Mouse (Mus musculus) embryonic facial prominence, embryonic 12.5 days (tissue): ENCODE results near the gene Il16. TPM values are rescaled to one million over a fixed set of nuclear protein-coding genes. Genes with fewer than 3 reads are reported as not detected.

Experiments used
- ATAC-seq: fragments of 200-750 bp; cut with Nextera tagmentation; 2 replicates; pipeline ENCODE4 v1.8.0; 2017; ENCODE audit not compliant: insufficient number of reproducible peaks, insufficient read depth, low FRiP score, low TSS enrichment
- H3K27ac ChIP-seq: fragments of 300-500 bp; sonication (generic); 2 replicates; pipeline ENCODE4 v1.5.1; 2016; ENCODE audit warnings: mild to moderate bottlenecking
- H3K27me3 ChIP-seq: fragments of 300-500 bp; sonication (generic); 2 replicates; pipeline ENCODE4 v1.6.1; 2016; ENCODE audit warnings: mild to moderate bottlenecking, moderate library complexity
- H3K36me3 ChIP-seq: fragments of 300-500 bp; sonication (generic); 2 replicates; pipeline ENCODE4 v1.6.1; 2016; ENCODE audit warnings: mild to moderate bottlenecking
- H3K4me1 ChIP-seq: fragments of 300-500 bp; sonication (generic); 2 replicates; pipeline ENCODE4 v1.6.1; 2016
- H3K4me2 ChIP-seq: fragments of 300-500 bp; sonication (generic); replicated peaks from 2 replicates; pipeline ENCODE4 v1.6.1; 2016; ENCODE audit warnings: mild to moderate bottlenecking, moderate library complexity
- H3K4me3 ChIP-seq: fragments of 300-500 bp; sonication (generic); 2 replicates; pipeline ENCODE4 v1.5.1; 2016; ENCODE audit warnings: mild to moderate bottlenecking
- H3K9ac ChIP-seq: fragments of 300-500 bp; sonication (generic); 2 replicates; pipeline ENCODE4 v1.6.1; 2016; ENCODE audit warnings: mild to moderate bottlenecking, moderate library complexity
- H3K9me3 ChIP-seq: fragments of 300-500 bp; sonication (generic); 2 replicates; pipeline ENCODE4 v1.6.1; 2016; ENCODE audit warnings: mild to moderate bottlenecking, moderate library complexity
- WGBS: fragments of 180-500 bp; shearing (Covaris S2); methylation state at CpG from one replicate; pipeline ENCODE4 v1.1.7; 2016; 5-methylcytosine and 5-hydroxymethylcytosine counted together
- polyA plus RNA-seq: library from polyadenylated mRNA; unstranded; fragments of >200 nt; fragmentation: Nextera tagmentation; extraction: Ambion mirVana; gene quantifications from 2 replicates; pipeline ENCODE4 v1.2.1, GENCODE M21; 2016

Il16 gene
- polyA plus RNA-seq, 1 experiment from 2014 or later, result 3.1 TPM

DNA sequence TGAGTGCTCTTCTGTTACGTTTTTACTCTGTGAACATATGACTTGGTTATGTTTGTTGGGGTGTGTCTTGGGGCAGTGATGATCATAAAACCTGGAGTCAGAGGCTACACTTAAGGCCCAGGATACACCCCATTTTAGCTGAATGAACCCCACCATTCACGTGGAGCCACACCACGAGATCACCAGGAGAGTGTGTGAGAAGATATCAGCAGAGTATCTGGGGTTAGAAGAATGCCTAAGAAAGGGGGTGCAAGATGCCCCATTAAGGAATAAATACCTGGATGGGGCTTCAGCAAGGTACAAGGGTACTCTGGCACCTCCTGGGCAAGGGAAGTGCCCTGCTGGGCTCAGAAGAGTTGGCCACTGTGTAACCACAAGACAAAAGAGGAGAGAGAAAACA, 11.3 kb downstream of the Il16 start:
- WGBS, result 86% methylated on average over 3 of the region's 3 CpGs

DNA sequence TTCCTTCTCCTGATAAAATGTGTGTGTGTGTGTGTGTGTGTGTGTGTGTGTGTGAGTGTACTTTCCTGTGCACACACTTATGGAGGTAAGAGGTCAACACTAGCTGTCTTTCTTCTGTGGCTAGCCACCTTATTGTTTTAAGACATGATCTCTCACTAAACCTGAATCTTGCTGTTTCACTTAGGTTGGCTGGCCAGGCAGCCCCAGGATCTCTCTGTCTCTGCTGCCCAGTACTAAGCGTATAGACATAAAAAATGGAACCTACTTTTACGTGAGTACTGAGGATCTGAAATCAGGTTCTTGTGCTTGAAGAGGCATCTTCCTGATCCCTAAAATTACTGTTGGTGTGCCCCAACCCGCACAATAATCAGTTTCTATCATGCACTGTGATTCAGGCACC, 12.7 kb downstream of the Il16 start:
- H3K9ac ChIP-seq, result no peak overlapping the region
- 88% methylated on average over 3 of the region's 3 CpGs for WGBS
- no peak overlapping the region for H3K4me3 ChIP-seq
- no peaks in the 10 kb centered on the region for H3K27me3 ChIP-seq
- H3K36me3 ChIP-seq, result no peaks in the 10 kb centered on the region
- no peaks in the 10 kb centered on the region for H3K9me3 ChIP-seq
- H3K4me1 ChIP-seq, result peaks cover 4% of the 10 kb centered on the region; the same call in 1 of the 2 replicates
- no peak overlapping the region for H3K4me2 ChIP-seq
- no peak overlapping the region for H3K27ac ChIP-seq
- no peak for ATAC-seq

More for the DNA sequence above, 11.3 kb downstream of the Il16 start:
- H3K4me2 ChIP-seq, result no peak overlapping the region
- ATAC-seq, result no peak
- no peaks in the 10 kb centered on the region for H3K9me3 ChIP-seq
- no peak overlapping the region for H3K27ac ChIP-seq
- no peak overlapping the region for H3K9ac ChIP-seq
- no peak overlapping the region for H3K4me3 ChIP-seq
- peaks cover 17% of the 10 kb centered on the region for H3K4me1 ChIP-seq
- H3K27me3 ChIP-seq, result no peaks in the 10 kb centered on the region
- H3K36me3 ChIP-seq, result no peaks in the 10 kb centered on the region

DNA sequence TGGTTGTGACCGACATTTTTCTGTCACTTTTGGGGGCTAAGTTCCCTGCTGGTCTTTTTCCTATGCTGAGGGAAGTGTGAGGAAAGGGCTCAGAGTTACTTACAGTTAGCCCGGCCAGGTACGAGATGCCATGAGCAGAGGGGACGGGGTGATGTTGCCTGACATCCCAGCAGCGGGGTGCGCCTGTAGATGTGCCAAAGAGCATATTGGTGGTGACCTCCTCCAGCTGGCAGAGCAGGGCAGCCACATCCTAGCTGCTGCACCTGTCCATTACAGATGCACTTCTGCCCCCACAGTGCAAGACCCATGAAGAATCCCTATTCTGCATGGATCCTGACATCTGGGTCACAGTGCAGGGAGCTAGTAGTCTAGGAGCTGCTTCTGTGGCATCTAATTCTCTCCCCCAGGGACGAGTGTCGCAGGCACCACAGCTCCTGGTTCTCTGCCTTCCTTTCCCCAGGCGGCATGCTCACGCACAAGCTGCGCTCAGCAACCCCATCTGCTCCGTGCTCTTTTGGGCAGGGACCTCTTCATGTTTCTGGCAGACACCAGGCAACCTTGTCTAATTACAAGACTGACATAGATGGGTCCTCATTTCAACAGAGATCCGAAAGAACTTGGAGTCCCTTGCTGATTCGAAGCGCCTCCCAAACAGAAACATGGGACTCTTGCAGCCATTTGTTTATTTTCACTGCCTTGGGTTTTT, 13.4 kb downstream of the Il16 start:
- Histone ChIP-seq H3K27ac (no peak overlapping the region), H3K9me3 (no peaks in the 10 kb centered on the region), H3K36me3 (no peaks in the 10 kb centered on the region), H3K4me3 (no peak overlapping the region), H3K4me2 (no peak overlapping the region), H3K27me3 (no peaks in the 10 kb centered on the region), H3K4me1 (no peaks in the 10 kb centered on the region), H3K9ac (no peak overlapping the region)
- 82% methylated on average over 15 of the region's 15 CpGs for WGBS
- no peak for ATAC-seq

DNA sequence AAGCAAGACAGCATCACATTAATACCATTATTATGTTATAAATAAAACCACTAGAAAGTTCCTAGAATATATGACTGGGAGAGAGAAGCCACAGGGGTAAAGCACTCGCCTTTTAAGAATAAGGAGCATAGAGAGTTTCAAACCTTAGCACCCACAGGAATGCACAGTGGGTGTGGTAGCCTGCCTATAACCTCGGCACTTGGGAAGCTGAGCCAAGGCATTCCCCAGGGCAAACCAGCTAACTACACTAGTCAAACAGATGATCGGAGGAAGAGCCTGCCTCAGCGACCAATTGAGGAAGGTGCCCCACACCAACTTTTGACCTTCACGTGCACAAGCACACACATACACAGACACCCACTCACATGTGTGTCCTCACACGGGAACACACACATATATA, 14.2 kb downstream of the Il16 start:
- WGBS, result 81% methylated on average over 6 of the region's 6 CpGs

DNA sequence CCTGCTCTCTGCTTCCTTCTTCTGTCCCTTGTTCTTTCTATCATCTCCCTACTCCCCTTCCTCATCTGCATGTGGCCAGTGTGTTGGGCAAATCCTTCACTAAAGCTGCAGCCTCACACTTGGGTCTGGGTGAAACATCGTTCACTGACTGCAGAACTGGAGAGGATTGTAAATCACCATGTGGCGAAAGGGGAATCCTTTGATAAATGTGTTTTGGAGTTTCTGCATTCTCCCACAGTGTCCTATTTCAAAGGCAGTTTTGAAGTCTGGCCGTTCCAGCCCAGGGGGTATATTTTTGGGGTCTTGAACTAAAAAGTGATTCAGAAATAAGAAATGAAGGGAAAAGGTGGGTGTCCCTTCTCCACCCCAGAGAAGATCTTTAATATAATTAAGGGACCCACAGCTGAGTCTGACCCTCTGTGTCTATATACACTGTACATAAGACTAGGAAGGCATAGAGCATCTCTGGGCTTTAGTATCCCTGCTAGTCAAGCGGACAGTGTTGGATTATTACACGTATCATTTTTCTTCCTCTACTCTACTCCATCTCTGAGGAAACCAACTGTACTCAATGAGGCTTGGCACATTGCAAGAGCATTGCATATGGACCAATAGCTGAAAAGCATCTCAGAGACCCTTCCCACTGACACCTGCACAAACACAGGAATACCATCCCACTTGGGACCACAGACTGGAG, 18.4 kb downstream of the Il16 start:
- Histone ChIP-seq H3K36me3 (no peaks in the 10 kb centered on the region), H3K27me3 (no peaks in the 10 kb centered on the region), H3K4me1 (peaks cover 14% of the 10 kb centered on the region), H3K27ac (no peak overlapping the region), H3K9ac (no peak overlapping the region), H3K4me3 (no peak overlapping the region), H3K9me3 (no peaks in the 10 kb centered on the region), H3K4me2 (no peak overlapping the region)
- ATAC-seq, result no peak
- WGBS, result 38% methylated on average over 5 of the region's 5 CpGs

More for the DNA sequence above, 14.2 kb downstream of the Il16 start:
- Histone ChIP-seq H3K27ac (no peak overlapping the region), H3K27me3 (no peaks in the 10 kb centered on the region), H3K4me2 (no peak overlapping the region), H3K36me3 (no peaks in the 10 kb centered on the region), H3K4me1 (peaks cover 6% of the 10 kb centered on the region; the same call in 1 of the 2 replicates), H3K9ac (no peak overlapping the region), H3K4me3 (no peak overlapping the region), H3K9me3 (no peaks in the 10 kb centered on the region)
- no peak for ATAC-seq

DNA sequence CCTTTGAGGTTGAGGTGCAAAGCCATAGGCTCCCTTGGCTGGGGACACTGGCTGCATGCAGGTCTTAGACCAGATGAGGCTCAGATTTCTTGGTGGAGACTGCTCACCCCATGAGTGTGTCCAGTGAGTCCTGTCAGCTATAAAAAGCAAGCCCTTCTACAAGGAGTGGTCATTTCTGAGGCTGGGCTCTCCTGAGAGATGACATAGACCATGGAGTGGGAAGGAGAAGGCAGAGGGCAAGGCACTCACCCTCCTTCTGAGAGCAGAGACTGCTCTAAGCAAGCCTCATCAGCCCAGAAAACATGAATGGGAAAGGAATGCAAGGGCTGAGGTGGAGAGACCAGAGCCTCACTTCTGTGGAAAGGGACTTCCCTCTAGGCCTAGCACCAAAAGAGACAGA, 19.7 kb downstream of the Il16 start:
- Histone ChIP-seq H3K4me1 (peaks cover 14% of the 10 kb centered on the region), H3K4me2 (no peak overlapping the region), H3K4me3 (no peak overlapping the region), H3K9me3 (no peaks in the 10 kb centered on the region), H3K36me3 (no peaks in the 10 kb centered on the region), H3K9ac (no peak overlapping the region), H3K27ac (no peak overlapping the region), H3K27me3 (no peaks in the 10 kb centered on the region)
- no peak for ATAC-seq

DNA sequence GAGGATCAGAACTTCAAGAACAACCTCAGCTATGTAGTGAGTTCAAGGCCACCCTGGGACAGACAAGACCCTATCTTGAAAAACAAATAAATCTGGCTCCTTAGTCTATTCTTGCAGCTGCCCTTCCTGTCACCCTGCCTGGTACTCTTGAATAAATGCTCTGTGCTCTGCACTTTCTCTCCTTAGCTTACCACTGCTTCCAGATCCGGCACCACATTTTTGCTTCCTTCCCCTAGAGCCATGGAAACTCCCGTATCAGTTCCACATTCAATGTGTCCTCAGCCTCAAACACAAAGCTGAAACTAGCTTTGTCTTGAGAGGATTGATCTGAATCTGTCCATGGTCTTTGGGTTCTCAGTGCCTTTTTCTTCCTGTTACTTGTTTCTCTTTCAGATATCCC, 21.0 kb downstream of the Il16 start:
- no peaks in the 10 kb centered on the region for H3K27me3 ChIP-seq
- no peaks in the 10 kb centered on the region for H3K9me3 ChIP-seq
- no peak for ATAC-seq
- peaks cover 14% of the 10 kb centered on the region for H3K4me1 ChIP-seq
- H3K4me3 ChIP-seq, result no peak overlapping the region
- no peak overlapping the region for H3K9ac ChIP-seq
- 27% methylated on average over 2 of the region's 2 CpGs for WGBS
- H3K4me2 ChIP-seq, result no peak overlapping the region
- H3K36me3 ChIP-seq, result no peaks in the 10 kb centered on the region
- no peak overlapping the region for H3K27ac ChIP-seq

DNA sequence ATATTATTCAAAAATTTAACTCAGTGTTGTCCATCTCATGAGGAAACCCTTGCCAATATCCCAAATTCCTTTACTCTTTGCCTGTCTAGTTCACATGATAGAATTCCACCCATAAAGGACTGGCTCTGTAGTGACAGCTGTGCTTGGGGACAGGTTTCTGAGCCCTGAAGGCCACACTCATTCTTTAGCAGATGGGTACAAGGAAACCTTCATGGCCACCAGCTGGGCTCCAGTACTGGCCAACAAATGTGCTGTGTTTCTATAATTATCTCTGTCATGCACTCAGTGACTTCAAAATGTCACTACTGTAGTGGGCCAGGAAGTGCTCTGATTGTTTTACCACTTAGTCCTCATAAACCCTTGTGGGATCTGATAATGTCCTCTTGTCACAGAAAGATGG, 21.6 kb downstream of the Il16 start:
- Histone ChIP-seq H3K36me3 (no peaks in the 10 kb centered on the region), H3K9ac (no peak overlapping the region), H3K4me2 (no peak overlapping the region), H3K9me3 (no peaks in the 10 kb centered on the region), H3K4me1 (peaks cover 14% of the 10 kb centered on the region), H3K27me3 (no peaks in the 10 kb centered on the region), H3K4me3 (no peak overlapping the region), H3K27ac (no peak overlapping the region)
- no peak for ATAC-seq

DNA sequence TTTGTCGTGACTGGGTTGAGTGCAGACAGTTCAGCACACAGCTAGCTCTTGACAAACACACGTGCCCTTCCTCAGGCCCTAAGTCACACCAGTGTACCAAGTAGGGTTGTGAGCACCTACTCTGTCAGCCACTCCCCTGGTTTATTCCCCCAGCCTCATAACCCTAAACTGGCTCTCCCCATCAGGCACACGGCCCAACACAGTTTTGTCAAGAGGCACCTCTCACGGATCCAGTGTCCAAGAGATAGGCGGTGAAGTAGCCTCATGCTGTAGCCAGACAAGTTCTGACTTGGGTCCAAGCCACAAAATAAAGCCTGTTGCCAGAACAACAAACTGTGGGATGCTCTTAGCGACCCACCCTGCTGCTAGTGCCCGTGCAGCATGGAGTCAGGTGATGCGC, 22.3 kb downstream of the Il16 start:
- no peak overlapping the region for H3K9ac ChIP-seq
- H3K36me3 ChIP-seq, result no peaks in the 10 kb centered on the region
- peaks cover 14% of the 10 kb centered on the region for H3K4me1 ChIP-seq
- H3K27me3 ChIP-seq, result no peaks in the 10 kb centered on the region
- no peaks in the 10 kb centered on the region for H3K9me3 ChIP-seq
- no peak overlapping the region for H3K4me2 ChIP-seq
- ATAC-seq, result no peak
- H3K27ac ChIP-seq, result no peak overlapping the region
- H3K4me3 ChIP-seq, result no peak overlapping the region
- 84% methylated on average over 8 of the region's 8 CpGs for WGBS

DNA sequence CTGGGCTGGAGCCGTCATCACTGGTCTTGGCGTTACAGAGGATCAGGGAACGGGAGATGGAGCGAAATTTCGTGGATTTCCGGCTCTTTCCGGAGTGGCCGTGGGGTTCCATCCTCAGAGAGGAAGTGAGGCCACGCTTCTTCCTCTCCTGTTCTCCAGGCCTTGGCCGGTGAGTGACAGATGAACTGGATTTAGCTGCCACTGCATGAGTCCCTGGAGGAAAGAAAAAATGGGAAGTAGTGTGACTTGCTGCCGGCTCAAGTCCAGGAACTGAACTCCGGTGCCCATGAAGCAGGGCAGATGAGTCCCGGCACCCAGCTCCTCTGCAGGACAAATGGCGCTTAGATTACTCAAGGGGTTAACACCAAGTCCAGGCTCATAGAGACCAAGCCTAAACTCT, 23.0 kb downstream of the Il16 start:
- no peak overlapping the region for H3K27ac ChIP-seq
- no peaks in the 10 kb centered on the region for H3K36me3 ChIP-seq
- H3K9ac ChIP-seq, result no peak overlapping the region
- no peak overlapping the region for H3K4me2 ChIP-seq
- no peaks in the 10 kb centered on the region for H3K9me3 ChIP-seq
- H3K4me3 ChIP-seq, result no peak overlapping the region
- no peak for ATAC-seq
- 85% methylated on average over 14 of the region's 14 CpGs for WGBS
- no peaks in the 10 kb centered on the region for H3K27me3 ChIP-seq
- H3K4me1 ChIP-seq, result peaks cover 14% of the 10 kb centered on the region

DNA sequence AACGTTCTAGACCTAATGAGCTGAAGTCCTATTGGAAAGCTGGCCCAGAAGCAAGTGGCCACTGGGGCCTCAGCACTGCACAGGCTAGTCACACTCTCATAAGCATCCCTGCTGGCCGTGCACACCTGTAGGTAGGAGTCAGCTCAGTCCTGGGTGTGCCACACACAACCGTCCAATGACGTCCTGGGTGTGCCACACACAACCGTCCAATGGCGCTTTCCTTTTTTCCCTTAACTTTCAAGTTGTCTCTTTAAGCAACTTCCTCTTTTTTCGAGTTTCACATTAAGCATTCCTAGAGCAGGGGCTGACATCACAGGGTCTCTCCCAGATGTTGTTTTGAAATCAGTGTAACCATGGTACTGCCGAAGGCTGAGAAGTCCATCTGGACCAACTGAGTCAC, 25.3 kb downstream of the Il16 start:
- Histone ChIP-seq H3K9me3 (peaks cover under 1% of the 10 kb centered on the region; the same call in 1 of the 2 replicates), H3K36me3 (no peaks in the 10 kb centered on the region), H3K4me1 (no peaks in the 10 kb centered on the region), H3K4me3 (no peak overlapping the region), H3K4me2 (no peak overlapping the region), H3K9ac (no peak overlapping the region), H3K27ac (no peak overlapping the region), H3K27me3 (no peaks in the 10 kb centered on the region)
- 79% methylated on average over 8 of the region's 8 CpGs for WGBS
- ATAC-seq, result no peak

DNA sequence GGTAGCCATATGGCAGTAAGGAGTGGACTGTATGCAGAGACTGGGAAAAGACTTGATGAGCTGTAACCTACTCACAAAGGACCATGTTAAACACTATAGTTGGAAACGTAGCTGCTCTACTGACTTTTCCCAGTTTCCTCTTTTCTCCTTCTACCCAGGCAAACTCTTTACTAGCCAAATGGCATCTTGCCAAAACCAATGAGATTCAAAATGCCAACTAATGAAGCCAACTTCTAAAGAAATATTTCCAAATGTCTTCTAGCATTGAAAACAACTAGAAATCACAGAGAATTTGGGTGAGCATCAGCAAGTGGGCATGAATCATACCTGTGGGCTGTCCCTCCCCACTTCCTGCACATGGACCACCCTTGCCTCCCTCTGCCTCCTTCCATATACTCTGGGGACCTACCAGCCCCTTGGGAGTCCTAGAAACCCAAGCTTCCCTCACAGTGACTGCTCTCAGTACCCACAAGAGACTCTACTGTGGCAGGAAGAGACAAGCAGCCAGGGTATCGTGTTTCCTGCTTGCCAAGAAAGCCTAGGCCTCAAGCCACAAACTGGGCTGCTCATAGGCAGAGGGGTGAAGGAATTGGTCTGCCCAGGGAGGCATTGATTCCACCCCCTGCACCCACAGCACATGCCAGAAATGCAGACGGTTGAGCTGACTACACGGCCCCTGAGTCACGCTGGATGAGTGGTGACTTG, 28.4 kb downstream of the Il16 start:
- Histone ChIP-seq H3K27ac (no peak overlapping the region), H3K4me2 (no peak overlapping the region), H3K4me1 (no peaks in the 10 kb centered on the region), H3K9ac (no peak overlapping the region), H3K27me3 (no peaks in the 10 kb centered on the region), H3K36me3 (no peaks in the 10 kb centered on the region), H3K9me3 (peaks cover 6% of the 10 kb centered on the region; the same call in 1 of the 2 replicates), H3K4me3 (no peak overlapping the region)
- ATAC-seq, result no peak
- WGBS, result 58% methylated on average over 5 of the region's 5 CpGs
